Mouse (Mus musculus): ENCODE results near the gene Zfp367.

The Zfp367 gene

GRCm38 (mm10) chr13:64153751-64154267 lies 807 bp upstream of the Zfp367 start:
- DNase-seq, result peak; percentile 36 to 37

GRCm38 (mm10) chr13:64152671-64153082 lies 325 bp downstream of the Zfp367 start:
- no peak for DNase-seq

- DNase-seq, result peak; percentile 88 to 89
Measured at GRCm38 (mm10) chr13:64152241-64152669, 747 bp downstream of the Zfp367 start.

GRCm38 (mm10) chr13:64150121-64150520 lies 2.9 kb downstream of the Zfp367 start:
- DNase-seq, result no peak

- DNase-seq, result peak; percentile 19 to 26
Measured at GRCm38 (mm10) chr13:64129616-64130375, 23.2 kb downstream of the Zfp367 start.

- peak; percentile 24 to 33 for DNase-seq
Measured at GRCm38 (mm10) chr13:64128858-64129615, 24.0 kb downstream of the Zfp367 start, which contains the start of gene Slc35d2. TSS of gene Slc35d2 (minus strand) at chr13:64129368.

- no peak for DNase-seq
Measured at GRCm38 (mm10) chr13:64126316-64126715, 26.7 kb downstream of the Zfp367 start.

- no peak for DNase-seq
Measured at GRCm38 (mm10) chr13:64124886-64125285, 28.1 kb downstream of the Zfp367 start.

- DNase-seq, result no peak
Measured at GRCm38 (mm10) chr13:64123491-64124188, 29.4 kb downstream of the Zfp367 start.

GRCm38 (mm10) chr13:64120760-64121159 lies 32.2 kb downstream of the Zfp367 start:
- DNase-seq, result no peak

GRCm38 (mm10) chr13:64117442-64117841 lies 35.6 kb downstream of the Zfp367 start:
- no peak for DNase-seq

GRCm38 (mm10) chr13:64110421-64110820 lies 42.6 kb downstream of the Zfp367 start:
- no peak for DNase-seq

- peak; percentile 9 to 20 for DNase-seq
Measured at GRCm38 (mm10) chr13:64108381-64108850, 44.6 kb downstream of the Zfp367 start.

GRCm38 (mm10) chr13:64107535-64107934 lies 45.5 kb downstream of the Zfp367 start:
- DNase-seq, result no peak

GRCm38 (mm10) chr13:64107105-64107504 lies 45.9 kb downstream of the Zfp367 start:
- DNase-seq, result no peak

GRCm38 (mm10) chr13:64105690-64106089 lies 47.3 kb downstream of the Zfp367 start:
- DNase-seq, result no peak

- peak; percentile 31 to 44 for DNase-seq
Measured at GRCm38 (mm10) chr13:64100186-64100585, 52.8 kb downstream of the Zfp367 start.

GRCm38 (mm10) chr13:64098992-64099391 lies 54.0 kb downstream of the Zfp367 start:
- DNase-seq, result peak; percentile 10 to 12

- DNase-seq, result peak; percentile 49 to 71
Measured at GRCm38 (mm10) chr13:64093341-64093740, 59.7 kb downstream of the Zfp367 start.

GRCm38 (mm10) chr13:64092752-64093151 lies 60.2 kb downstream of the Zfp367 start:
- DNase-seq, result no peak

- no peak for DNase-seq
Measured at GRCm38 (mm10) chr13:64092141-64092540, 60.9 kb downstream of the Zfp367 start.

GRCm38 (mm10) chr13:64091006-64091405 lies 62.0 kb downstream of the Zfp367 start:
- no peak for DNase-seq

- DNase-seq, result no peak
Measured at GRCm38 (mm10) chr13:64090278-64090677, 62.7 kb downstream of the Zfp367 start.

All from cerebellum, adult 18-20 months (tissue).